Mouse (Mus musculus): Measurements from ENCODE around the gene Pex7.

Gene Pex7

GRCm38 (mm10) chr10:19880437-19880836, 27.1 kb downstream of the Pex7 start:
- no peak for DNase-seq (ENCODE audit: extremely low read depth, low read depth, low spot score)

- no peak for DNase-seq (ENCODE audit: extremely low read depth, low read depth, low spot score)
These were observed 28.3 kb downstream of the Pex7 start for GRCm38 (mm10) chr10:19879161-19879560.

GRCm38 (mm10) chr10:19877679-19878078, 29.8 kb downstream of the Pex7 start:
- DNase-seq (ENCODE audit: extremely low read depth, low read depth, low spot score), result no peak

GRCm38 (mm10) chr10:19877257-19877656, 30.2 kb downstream of the Pex7 start:
- no peak for DNase-seq (ENCODE audit: extremely low read depth, low read depth, low spot score)

GRCm38 (mm10) chr10:19876669-19877068, 30.8 kb downstream of the Pex7 start:
- DNase-seq (ENCODE audit: extremely low read depth, low read depth, low spot score), result no peak

- no peak for DNase-seq (ENCODE audit: extremely low read depth, low read depth, low spot score)
These were observed 32.1 kb downstream of the Pex7 start for GRCm38 (mm10) chr10:19875346-19875745.

GRCm38 (mm10) chr10:19855597-19856306, 51.7 kb downstream of the Pex7 start:
- DNase-seq (ENCODE audit: extremely low read depth, low read depth, low spot score), result no peak

- no peak for DNase-seq (ENCODE audit: extremely low read depth, low read depth, low spot score)
These were observed 53.9 kb downstream of the Pex7 start for GRCm38 (mm10) chr10:19853609-19854008.

GRCm38 (mm10) chr10:19852776-19853175, 54.7 kb downstream of the Pex7 start:
- no peak for DNase-seq (ENCODE audit: extremely low read depth, low read depth, low spot score)

- no peak for DNase-seq (ENCODE audit: extremely low read depth, low read depth, low spot score)
These were observed 56.3 kb downstream of the Pex7 start, which contains the start of gene Slc35d3 for GRCm38 (mm10) chr10:19850998-19851691. TSS of gene Slc35d3 (minus strand) at chr10:19851459.

- DNase-seq (ENCODE audit: extremely low read depth, low read depth, low spot score), result no peak
These were observed 56.9 kb downstream of the Pex7 start for GRCm38 (mm10) chr10:19850544-19850997.

GRCm38 (mm10) chr10:19849771-19850365, 57.6 kb downstream of the Pex7 start:
- DNase-seq (ENCODE audit: extremely low read depth, low read depth, low spot score), result no peak

- DNase-seq (ENCODE audit: extremely low read depth, low read depth, low spot score), result no peak
These were observed 58.3 kb downstream of the Pex7 start for GRCm38 (mm10) chr10:19848928-19849770.

- peak; percentile 80 for DNase-seq (ENCODE audit: extremely low read depth, low read depth, low spot score)
These were observed 67.7 kb downstream of the Pex7 start for GRCm38 (mm10) chr10:19839836-19840235.

GRCm38 (mm10) chr10:19835887-19836710, 71.4 kb downstream of the Pex7 start:
- no peak for DNase-seq (ENCODE audit: extremely low read depth, low read depth, low spot score)

GRCm38 (mm10) chr10:19834222-19834621, 73.3 kb downstream of the Pex7 start:
- DNase-seq (ENCODE audit: extremely low read depth, low read depth, low spot score), result no peak

GRCm38 (mm10) chr10:19831072-19831849, 76.2 kb downstream of the Pex7 start:
- no peak for DNase-seq (ENCODE audit: extremely low read depth, low read depth, low spot score)

GRCm38 (mm10) chr10:19820986-19821385, 86.5 kb downstream of the Pex7 start:
- no peak for DNase-seq (ENCODE audit: extremely low read depth, low read depth, low spot score)

GRCm38 (mm10) chr10:19818723-19819355, 88.7 kb downstream of the Pex7 start:
- no peak for DNase-seq (ENCODE audit: extremely low read depth, low read depth, low spot score)

Data from fat pad, adult 2 months (tissue).